Mouse (Mus musculus): Measurements from ENCODE around the gene Jag2. TPM values are rescaled to one million over a fixed set of nuclear protein-coding genes. Genes with fewer than 3 reads are reported as not detected.

Jag2 gene
- total RNA-seq, 2 experiments from 2014 or later: not detected

GRCm38 (mm10) chr12:112941776-112942713 lies 12.5 kb upstream of the Jag2 start, which contains the start of gene Nudt14:
Gene Nudt14, minus strand, starts transcription at chr12:112942124.
- peak; percentile 71 for ATAC-seq (replicated peaks; ENCODE audit: low FRiP score, poor library complexity, severe bottlenecking)

- ATAC-seq (replicated peaks; ENCODE audit: low FRiP score, poor library complexity, severe bottlenecking): peak; percentile 7; the same call in 1 of the 2 replicates
These were observed 11.7 kb upstream of the Jag2 start for GRCm38 (mm10) chr12:112941156-112941775.

- ATAC-seq (replicated peaks; ENCODE audit: low FRiP score, poor library complexity, severe bottlenecking): no peak
These were observed 11.1 kb upstream of the Jag2 start for GRCm38 (mm10) chr12:112940710-112941109.

- no peak for ATAC-seq (replicated peaks; ENCODE audit: low FRiP score, poor library complexity, severe bottlenecking)
These were observed 10.7 kb upstream of the Jag2 start for GRCm38 (mm10) chr12:112940238-112940637.

- ATAC-seq (replicated peaks; ENCODE audit: low FRiP score, poor library complexity, severe bottlenecking): no peak
These were observed 9.4 kb upstream of the Jag2 start for GRCm38 (mm10) chr12:112938873-112939565.

GRCm38 (mm10) chr12:112938366-112938765 lies 8.8 kb upstream of the Jag2 start:
- no peak for ATAC-seq (replicated peaks; ENCODE audit: low FRiP score, poor library complexity, severe bottlenecking)

- no peak for ATAC-seq (replicated peaks; ENCODE audit: low FRiP score, poor library complexity, severe bottlenecking)
These were observed 8.3 kb upstream of the Jag2 start for GRCm38 (mm10) chr12:112937906-112938305.

GRCm38 (mm10) chr12:112932647-112933046 lies 3.1 kb upstream of the Jag2 start:
- no peak for ATAC-seq (replicated peaks; ENCODE audit: low FRiP score, poor library complexity, severe bottlenecking)

- ATAC-seq (replicated peaks; ENCODE audit: low FRiP score, poor library complexity, severe bottlenecking): no peak
These were observed 955 bp downstream of the Jag2 start for GRCm38 (mm10) chr12:112928401-112929241.

GRCm38 (mm10) chr12:112927265-112927664 lies 2.3 kb downstream of the Jag2 start:
- no peak for ATAC-seq (replicated peaks; ENCODE audit: low FRiP score, poor library complexity, severe bottlenecking)

GRCm38 (mm10) chr12:112925950-112926349 lies 3.6 kb downstream of the Jag2 start:
- no peak for ATAC-seq (replicated peaks; ENCODE audit: low FRiP score, poor library complexity, severe bottlenecking)

- no peak for ATAC-seq (replicated peaks; ENCODE audit: low FRiP score, poor library complexity, severe bottlenecking)
These were observed 7.0 kb downstream of the Jag2 start for GRCm38 (mm10) chr12:112922541-112922940.

- no peak for ATAC-seq (replicated peaks; ENCODE audit: low FRiP score, poor library complexity, severe bottlenecking)
These were observed 8.1 kb downstream of the Jag2 start for GRCm38 (mm10) chr12:112921518-112921917.

- no peak for ATAC-seq (replicated peaks; ENCODE audit: low FRiP score, poor library complexity, severe bottlenecking)
These were observed 11.7 kb downstream of the Jag2 start for GRCm38 (mm10) chr12:112917906-112918305.

GRCm38 (mm10) chr12:112917486-112917885 lies 12.1 kb downstream of the Jag2 start:
- no peak for ATAC-seq (replicated peaks; ENCODE audit: low FRiP score, poor library complexity, severe bottlenecking)

- no peak for ATAC-seq (replicated peaks; ENCODE audit: low FRiP score, poor library complexity, severe bottlenecking)
These were observed 12.7 kb downstream of the Jag2 start for GRCm38 (mm10) chr12:112916698-112917400.

- no peak for ATAC-seq (replicated peaks; ENCODE audit: low FRiP score, poor library complexity, severe bottlenecking)
These were observed 14.0 kb downstream of the Jag2 start for GRCm38 (mm10) chr12:112915587-112915986.

- ATAC-seq (replicated peaks; ENCODE audit: low FRiP score, poor library complexity, severe bottlenecking): no peak
These were observed 15.0 kb downstream of the Jag2 start for GRCm38 (mm10) chr12:112914527-112914926.

Measured in erythroblast, adult 5-6 weeks (primary cell).